Mouse (Mus musculus): Measurements from ENCODE around the gene Exoc8. TPM values are rescaled to one million over a fixed set of nuclear protein-coding genes. Genes with fewer than 3 reads are reported as not detected.

Gene Exoc8
- 8.8 and 8.9 TPM in 2 replicates for polyA plus RNA-seq (2015; fragmentation: Nextera tagmentation; extraction: Ambion mirVana)

- Histone ChIP-seq H3K27me3 (replicated peaks) (no peaks in the 10 kb centered on the region), H3K27ac (peak within 1 kb of the TSS; percentile 85), H3K9me3 (no peaks in the 10 kb centered on the region), H3K9ac (peak within 1 kb of the TSS; percentile 84), H3K4me3 (replicated peaks) (peak within 1 kb of the TSS; percentile 91), H3K36me3 (peaks cover 33% of the 10 kb centered on the region), H3K4me2 (peak within 1 kb of the TSS; percentile 97), H3K4me1 (peaks cover 24% of the 10 kb centered on the region)
- ATAC-seq (ENCODE audit: insufficient read depth, low FRiP score, low read depth) = peak; percentile 87
- WGBS = under 1% methylated on average over 114 of the region's 114 CpGs
Observed at GRCm38 (mm10) chr8:124897386-124898250, at the start of gene Exoc8, which contains the start of gene Sprtn. TSS of gene Exoc8 (minus strand) at chr8:124897705. TSS of gene Sprtn (plus strand) at chr8:124897886.

GRCm38 (mm10) chr8:124944406-124944805, 46.9 kb upstream of the Exoc8 start:
- H3K4me1 ChIP-seq = peaks cover 23% of the 10 kb centered on the region
- no peaks in the 10 kb centered on the region for H3K9me3 ChIP-seq
- H3K4me3 ChIP-seq (replicated peaks) = no peak overlapping the region
- H3K36me3 ChIP-seq = 0 out of 2 replicates have a peak, but pooled peaks cover 4% of the 10 kb centered on the region
- no peak overlapping the region for H3K27ac ChIP-seq
- H3K9ac ChIP-seq = no peak overlapping the region
- no peak overlapping the region for H3K4me2 ChIP-seq
- no peak for ATAC-seq (ENCODE audit: insufficient read depth, low FRiP score, low read depth)
- no peaks in the 10 kb centered on the region for H3K27me3 ChIP-seq (replicated peaks)
- WGBS = 61% methylated on average over 7 of the region's 7 CpGs

- 0 out of 2 replicates have a peak, but pooled peaks cover 4% of the 10 kb centered on the region for H3K36me3 ChIP-seq
- WGBS = 88% methylated on average over 6 of the region's 6 CpGs
- no peak for ATAC-seq (ENCODE audit: insufficient read depth, low FRiP score, low read depth)
Observed at GRCm38 (mm10) chr8:124943801-124944200, 46.3 kb upstream of the Exoc8 start.

GRCm38 (mm10) chr8:124937293-124937692, 39.8 kb upstream of the Exoc8 start:
- Histone ChIP-seq H3K4me3 (replicated peaks) (no peak overlapping the region), H3K36me3 (0 out of 2 replicates have a peak, but pooled peaks cover 4% of the 10 kb centered on the region), H3K27me3 (replicated peaks) (no peaks in the 10 kb centered on the region), H3K4me1 (no peaks in the 10 kb centered on the region), H3K9ac (no peak overlapping the region), H3K27ac (no peak overlapping the region), H3K4me2 (no peak overlapping the region), H3K9me3 (no peaks in the 10 kb centered on the region)
- ATAC-seq (ENCODE audit: insufficient read depth, low FRiP score, low read depth) = no peak
- 93% methylated on average over 4 of the region's 4 CpGs for WGBS

More at GRCm38 (mm10) chr8:124943801-124944200, 46.3 kb upstream of the Exoc8 start:
- no peaks in the 10 kb centered on the region for H3K27me3 ChIP-seq (replicated peaks)
- no peak overlapping the region for H3K27ac ChIP-seq
- peaks cover 23% of the 10 kb centered on the region for H3K4me1 ChIP-seq
- no peak overlapping the region for H3K9ac ChIP-seq
- no peak overlapping the region for H3K4me2 ChIP-seq
- no peaks in the 10 kb centered on the region for H3K9me3 ChIP-seq
- H3K4me3 ChIP-seq (replicated peaks) = no peak overlapping the region

GRCm38 (mm10) chr8:124936699-124937098, 39.2 kb upstream of the Exoc8 start:
- no peak for ATAC-seq (ENCODE audit: insufficient read depth, low FRiP score, low read depth)
- H3K9me3 ChIP-seq = no peaks in the 10 kb centered on the region
- WGBS = 94% methylated on average over 10 of the region's 10 CpGs
- no peak overlapping the region for H3K4me2 ChIP-seq
- H3K27ac ChIP-seq = no peak overlapping the region
- H3K4me3 ChIP-seq (replicated peaks) = no peak overlapping the region
- no peaks in the 10 kb centered on the region for H3K27me3 ChIP-seq (replicated peaks)
- 0 out of 2 replicates have a peak, but pooled peaks cover 4% of the 10 kb centered on the region for H3K36me3 ChIP-seq
- H3K4me1 ChIP-seq = no peaks in the 10 kb centered on the region
- H3K9ac ChIP-seq = no peak overlapping the region

GRCm38 (mm10) chr8:124935116-124935515, 37.6 kb upstream of the Exoc8 start:
- H3K36me3 ChIP-seq = no peaks in the 10 kb centered on the region

GRCm38 (mm10) chr8:124932435-124932834, 34.9 kb upstream of the Exoc8 start:
- H3K36me3 ChIP-seq = no peaks in the 10 kb centered on the region
- no peaks in the 10 kb centered on the region for H3K27me3 ChIP-seq (replicated peaks)
- ATAC-seq (ENCODE audit: insufficient read depth, low FRiP score, low read depth) = no peak
- no peak overlapping the region for H3K4me3 ChIP-seq (replicated peaks)
- 77% methylated on average over 3 of the region's 3 CpGs for WGBS
- no peak overlapping the region for H3K27ac ChIP-seq
- no peaks in the 10 kb centered on the region for H3K9me3 ChIP-seq
- no peaks in the 10 kb centered on the region for H3K4me1 ChIP-seq
- no peak overlapping the region for H3K9ac ChIP-seq
- H3K4me2 ChIP-seq = no peak overlapping the region

More at GRCm38 (mm10) chr8:124935116-124935515, 37.6 kb upstream of the Exoc8 start:
- ATAC-seq (ENCODE audit: insufficient read depth, low FRiP score, low read depth) = no peak
- Histone ChIP-seq H3K27me3 (replicated peaks) (no peaks in the 10 kb centered on the region), H3K4me3 (replicated peaks) (no peak overlapping the region), H3K9me3 (no peaks in the 10 kb centered on the region), H3K27ac (no peak overlapping the region), H3K9ac (no peak overlapping the region), H3K4me1 (no peaks in the 10 kb centered on the region), H3K4me2 (no peak overlapping the region)
- 82% methylated on average over 5 of the region's 5 CpGs for WGBS

- no peaks in the 10 kb centered on the region for H3K36me3 ChIP-seq
- WGBS = 85% methylated on average over 4 of the region's 4 CpGs
- no peak overlapping the region for H3K4me3 ChIP-seq (replicated peaks)
- ATAC-seq (ENCODE audit: insufficient read depth, low FRiP score, low read depth) = no peak
- H3K4me2 ChIP-seq = no peak overlapping the region
- H3K4me1 ChIP-seq = 0 out of 2 replicates have a peak, but pooled peaks cover 3% of the 10 kb centered on the region
- H3K27me3 ChIP-seq (replicated peaks) = no peaks in the 10 kb centered on the region
- no peak overlapping the region for H3K27ac ChIP-seq
- no peaks in the 10 kb centered on the region for H3K9me3 ChIP-seq
- no peak overlapping the region for H3K9ac ChIP-seq
Observed at GRCm38 (mm10) chr8:124930649-124931048, 33.1 kb upstream of the Exoc8 start.

GRCm38 (mm10) chr8:124930086-124930485, 32.6 kb upstream of the Exoc8 start:
- WGBS = 85% methylated on average over 13 of the region's 13 CpGs
- ATAC-seq (ENCODE audit: insufficient read depth, low FRiP score, low read depth) = no peak
- Histone ChIP-seq H3K36me3 (no peaks in the 10 kb centered on the region), H3K9ac (no peak overlapping the region), H3K27me3 (replicated peaks) (no peaks in the 10 kb centered on the region), H3K4me3 (replicated peaks) (no peak overlapping the region), H3K27ac (no peak overlapping the region), H3K4me1 (0 out of 2 replicates have a peak, but pooled peaks cover 3% of the 10 kb centered on the region), H3K9me3 (no peaks in the 10 kb centered on the region), H3K4me2 (no peak overlapping the region)

GRCm38 (mm10) chr8:124929006-124929405, 31.5 kb upstream of the Exoc8 start:
- Histone ChIP-seq H3K4me3 (replicated peaks) (no peak overlapping the region), H3K27me3 (replicated peaks) (no peaks in the 10 kb centered on the region), H3K36me3 (no peaks in the 10 kb centered on the region), H3K27ac (no peak overlapping the region), H3K9me3 (no peaks in the 10 kb centered on the region), H3K4me1 (0 out of 2 replicates have a peak, but pooled peaks cover 3% of the 10 kb centered on the region), H3K9ac (no peak overlapping the region), H3K4me2 (no peak overlapping the region)
- 81% methylated on average over 11 of the region's 11 CpGs for WGBS
- no peak for ATAC-seq (ENCODE audit: insufficient read depth, low FRiP score, low read depth)

GRCm38 (mm10) chr8:124926351-124926771, 28.9 kb upstream of the Exoc8 start:
- peaks cover 14% of the 10 kb centered on the region for H3K4me1 ChIP-seq
- WGBS = 42% methylated on average over 10 of the region's 10 CpGs
- no peaks in the 10 kb centered on the region for H3K9me3 ChIP-seq

More at GRCm38 (mm10) chr8:124926351-124926771, 28.9 kb upstream of the Exoc8 start:
- Histone ChIP-seq H3K27ac (peak overlapping the region; percentile 64), H3K4me2 (no peak overlapping the region), H3K27me3 (replicated peaks) (no peaks in the 10 kb centered on the region), H3K4me3 (replicated peaks) (no peak overlapping the region), H3K9ac (no peak overlapping the region), H3K36me3 (no peaks in the 10 kb centered on the region)
- ATAC-seq (ENCODE audit: insufficient read depth, low FRiP score, low read depth) = peak; percentile 72; the same call in 1 of the 2 replicates

All from stomach, embryonic 15.5 days (tissue).